Mouse (Mus musculus) gastrocnemius, adult 18-20 months (tissue): ENCODE measurements around the gene Lin9. TPM values are rescaled to one million over a fixed set of nuclear protein-coding genes. Genes with fewer than 3 reads are reported as not detected.
A peak's percentile ranks its signal among the peaks of the same experiment; 100 is the strongest.

ENCODE experiments used
- DNase-seq: peaks from one replicate; pipeline ENCODE4 v3.0.0; 2021; ENCODE audit warnings: low spot score
- total RNA-seq, 2 experiments: library from RNA; stranded (reverse); gene quantifications; 2 replicates each; pipeline ENCODE4 v1.2.3; 2021

Gene Lin9
- total RNA-seq, 2 experiments from 2014 or later: 2.7 to 3.3 TPM

DNA sequence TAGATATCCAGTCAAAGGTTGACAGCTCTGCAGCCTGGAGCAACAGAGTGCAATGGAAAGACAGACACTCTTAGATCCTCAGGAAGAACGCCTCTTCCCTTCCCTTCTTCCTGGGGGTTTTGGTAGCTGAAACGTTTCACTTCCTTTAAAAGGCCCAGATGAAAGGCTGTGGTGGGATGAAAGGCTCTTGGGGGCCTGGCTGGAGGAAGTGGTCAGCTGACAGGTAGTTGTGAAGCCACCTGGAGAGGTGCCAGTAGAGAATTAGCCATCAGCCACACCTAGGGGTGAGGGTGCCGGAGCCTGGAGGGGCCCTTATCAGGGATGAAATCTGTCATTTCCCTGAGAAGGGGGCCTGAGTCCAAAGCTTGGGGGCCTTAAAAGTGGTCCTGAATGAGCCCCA is 66.4 kb downstream of the Lin9 start:
- DNase-seq: no peak

- DNase-seq: no peak
These were observed 66.9 kb downstream of the Lin9 start for GRCm38 (mm10) chr1:180707813-180708212.

- DNase-seq: no peak
These were observed 68.2 kb downstream of the Lin9 start for GRCm38 (mm10) chr1:180708935-180709776.

GRCm38 (mm10) chr1:180718756-180719155 is 77.8 kb downstream of the Lin9 start:
- no peak for DNase-seq

- DNase-seq: no peak
These were observed 78.5 kb downstream of the Lin9 start for GRCm38 (mm10) chr1:180719483-180719882.

GRCm38 (mm10) chr1:180719951-180720689 is 79.2 kb downstream of the Lin9 start:
- DNase-seq: peak; percentile 79

DNA sequence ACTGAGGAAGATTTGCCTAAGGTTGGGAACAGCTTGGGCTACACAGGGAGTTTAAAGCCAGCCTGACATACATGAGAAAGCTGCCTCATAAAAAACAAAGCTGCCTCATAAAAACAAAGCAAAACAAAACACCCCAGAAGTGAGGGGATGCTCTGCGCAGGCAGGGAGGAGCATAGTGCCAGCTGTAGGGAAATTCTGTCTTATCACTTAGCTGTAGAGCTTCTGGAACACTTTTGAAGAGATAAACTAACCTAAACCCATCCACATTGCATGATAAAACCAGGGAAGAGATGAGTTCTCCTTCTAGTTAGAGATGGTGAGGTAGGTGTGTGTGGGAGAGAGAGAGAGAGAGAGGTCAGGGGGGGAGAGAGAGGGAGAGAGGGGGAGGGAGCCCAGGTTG is 81.7 kb downstream of the Lin9 start:
- DNase-seq: no peak

GRCm38 (mm10) chr1:180723701-180724238 is 82.8 kb downstream of the Lin9 start:
- no peak for DNase-seq

GRCm38 (mm10) chr1:180725704-180726179 is 84.8 kb downstream of the Lin9 start, which contains the start of gene Acbd3:
Acbd3 (plus strand) TSS chr1:180726043.
- DNase-seq: peak; percentile 90

- no peak for DNase-seq
These were observed 85.2 kb downstream of the Lin9 start for GRCm38 (mm10) chr1:180726183-180726582.

DNA sequence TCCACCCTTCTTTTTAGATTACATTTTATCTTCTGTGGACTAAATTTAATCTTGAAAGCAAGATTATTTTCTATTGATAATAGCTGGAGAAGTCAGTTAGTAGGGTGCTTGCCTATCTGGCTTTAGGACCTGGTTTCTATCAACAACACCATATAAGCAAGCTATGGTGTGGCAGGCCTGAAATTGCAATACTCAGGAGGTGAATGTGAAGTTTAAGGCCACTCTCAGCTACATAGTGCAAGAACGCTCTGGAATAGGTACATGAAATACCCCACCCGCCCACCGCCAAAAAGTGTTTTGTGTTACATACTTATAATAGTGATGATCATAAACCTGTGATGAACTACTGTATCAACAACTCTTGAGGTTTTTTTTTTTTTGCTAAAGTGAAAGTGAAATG is 88.3 kb downstream of the Lin9 start:
- no peak for DNase-seq

Other genes with a start within 250 kb of the Lin9 start
- gene Stum, start 157.6 kb upstream of the Lin9 start, total RNA-seq: under 1 TPM; 0.59 to 0.78 TPM
- gene Parp1, start 72.2 kb upstream of the Lin9 start, total RNA-seq: 10 to 100 TPM; 57.0 to 64.2 TPM
- gene Mixl1, start 55.9 kb downstream of the Lin9 start, total RNA-seq: not detected
- gene Acbd3, start 84.9 kb downstream of the Lin9 start, total RNA-seq: 10 to 100 TPM; 12.0 to 14.6 TPM
- 100 to 1,000 TPM; 285 to 302 TPM for gene H3f3a, start 172.8 kb downstream of the Lin9 start, total RNA-seq
- gene Sde2, start 210.0 kb downstream of the Lin9 start, total RNA-seq: 1 to 10 TPM; 7.1 to 9.6 TPM